Mouse (Mus musculus) kidney, embryonic 16.5 days (tissue): Measurements from ENCODE around the gene Agpat4. TPM values are rescaled to one million over a fixed set of nuclear protein-coding genes. Genes with fewer than 3 reads are reported as not detected.
"Not testable (repeated sequence)": the region's sequence is repeated elsewhere in the genome, so short reads cannot be mapped to it uniquely, and the experiment has no call there.

Source experiments
- ATAC-seq: fragments of 200-750 bp; cut with Nextera tagmentation; 2 replicates; pipeline ENCODE4 v1.8.0; 2017; ENCODE audit warnings: moderate TSS enrichment; ENCODE audit not compliant: low FRiP score, low TSS enrichment
- H3K27ac ChIP-seq: fragments of 300-500 bp; sonication (generic); 2 replicates; pipeline ENCODE4 v1.5.1; 2014; ENCODE audit warnings: low read length
- H3K27me3 ChIP-seq: fragments of 300-500 bp; sonication (generic); 2 replicates; pipeline ENCODE4 v1.6.1; 2014; ENCODE audit warnings: low read length, control low read depth, mixed read lengths; ENCODE audit not compliant: insufficient read depth
- H3K36me3 ChIP-seq: fragments of 300-500 bp; sonication (generic); 2 replicates; pipeline ENCODE4 v1.6.1; 2014; ENCODE audit warnings: low read length, control low read depth, mixed read lengths; ENCODE audit not compliant: insufficient read depth
- H3K4me1 ChIP-seq: fragments of 300-500 bp; sonication (generic); 2 replicates; pipeline ENCODE4 v1.6.1; 2014; ENCODE audit warnings: low read length, control low read depth, mixed read lengths; ENCODE audit not compliant: insufficient read depth
- H3K4me2 ChIP-seq: fragments of 300-500 bp; sonication (generic); replicated peaks from 2 replicates; pipeline ENCODE4 v1.6.1; 2014; ENCODE audit warnings: low read depth, low read length
- H3K4me3 ChIP-seq: fragments of 300-500 bp; sonication (generic); 2 replicates; pipeline ENCODE4 v1.5.1; 2014; ENCODE audit warnings: mild to moderate bottlenecking, low read length
- H3K9ac ChIP-seq: fragments of 300-500 bp; sonication (generic); replicated peaks from 2 replicates; pipeline ENCODE4 v1.6.1; 2014; ENCODE audit warnings: low read length
- H3K9me3 ChIP-seq: fragments of 300-500 bp; sonication (generic); 2 replicates; pipeline ENCODE4 v1.6.1; 2016; ENCODE audit warnings: low read length, control low read depth
- WGBS: fragments of 180-500 bp; shearing (Covaris S2); extraction: QIAGEN DNeasy Blood & Tissue Kit; methylation state at CpG from one replicate; pipeline ENCODE4 v1.1.7; 2014; 5-methylcytosine and 5-hydroxymethylcytosine counted together
- polyA plus RNA-seq: library from polyadenylated mRNA; unstranded; fragments of >200 nt; fragmentation: Nextera tagmentation; extraction: Ambion mirVana; gene quantifications from 2 replicates; pipeline ENCODE4 v1.2.1, GENCODE M21; 2015

The Agpat4 gene
- polyA plus RNA-seq, 1 experiment from 2014 or later, result 38.3 TPM

GRCm38 (mm10) chr17:12211890-12212289 is 93.4 kb downstream of the Agpat4 start:
- Histone ChIP-seq H3K27me3 (no peaks in the 10 kb centered on the region), H3K4me2 (no peak overlapping the region), H3K4me1 (peaks cover 15% of the 10 kb centered on the region), H3K9ac (no peak overlapping the region), H3K9me3 (no peaks in the 10 kb centered on the region), H3K27ac (no peak overlapping the region), H3K4me3 (no peak overlapping the region), H3K36me3 (peaks cover 38% of the 10 kb centered on the region)
- no peak for ATAC-seq
- 93% methylated on average over 11 of the region's 11 CpGs for WGBS

- WGBS, result 88% methylated on average over 6 of the region's 6 CpGs
Observed at GRCm38 (mm10) chr17:12212341-12212740, 93.8 kb downstream of the Agpat4 start.

GRCm38 (mm10) chr17:12213430-12213829 is 94.9 kb downstream of the Agpat4 start:
- H3K9ac ChIP-seq, result no peak overlapping the region
- no peaks in the 10 kb centered on the region for H3K27me3 ChIP-seq
- H3K4me2 ChIP-seq, result no peak overlapping the region
- no peaks in the 10 kb centered on the region for H3K4me1 ChIP-seq
- H3K4me3 ChIP-seq, result no peak overlapping the region
- H3K36me3 ChIP-seq, result peaks cover 52% of the 10 kb centered on the region
- 86% methylated on average over 8 of the region's 8 CpGs for WGBS
- no peak for ATAC-seq
- H3K27ac ChIP-seq, result no peak overlapping the region
- H3K9me3 ChIP-seq, result no peaks in the 10 kb centered on the region

More at GRCm38 (mm10) chr17:12212341-12212740, 93.8 kb downstream of the Agpat4 start:
- no peaks in the 10 kb centered on the region for H3K27me3 ChIP-seq
- peaks cover 42% of the 10 kb centered on the region for H3K36me3 ChIP-seq
- H3K4me1 ChIP-seq, result peaks cover 10% of the 10 kb centered on the region
- ATAC-seq, result no peak
- H3K4me2 ChIP-seq, result no peak overlapping the region
- H3K4me3 ChIP-seq, result no peak overlapping the region
- H3K9me3 ChIP-seq, result no peaks in the 10 kb centered on the region
- H3K27ac ChIP-seq, result no peak overlapping the region
- no peak overlapping the region for H3K9ac ChIP-seq

- no peak overlapping the region for H3K4me2 ChIP-seq
- no peak overlapping the region for H3K4me3 ChIP-seq
- H3K4me1 ChIP-seq, result no peaks in the 10 kb centered on the region
- 62% methylated on average over 6 of the region's 6 CpGs for WGBS
- peaks cover 66% of the 10 kb centered on the region for H3K36me3 ChIP-seq
- H3K27me3 ChIP-seq, result no peaks in the 10 kb centered on the region
- no peak overlapping the region for H3K9ac ChIP-seq
- H3K9me3 ChIP-seq, result no peaks in the 10 kb centered on the region
- ATAC-seq, result no peak
- H3K27ac ChIP-seq, result no peak overlapping the region
Observed at GRCm38 (mm10) chr17:12216224-12216623, 97.7 kb downstream of the Agpat4 start.

GRCm38 (mm10) chr17:12221926-12222325 is 103.4 kb downstream of the Agpat4 start:
- H3K4me2 ChIP-seq, result no peak overlapping the region
- H3K27ac ChIP-seq, result no peak overlapping the region
- no peaks in the 10 kb centered on the region for H3K27me3 ChIP-seq
- no peak for ATAC-seq
- no peaks in the 10 kb centered on the region for H3K9me3 ChIP-seq
- 56% methylated on average over 6 of the region's 6 CpGs for WGBS
- H3K4me1 ChIP-seq, result no peaks in the 10 kb centered on the region; the same call in 1 of the 2 replicates
- peaks cover 45% of the 10 kb centered on the region for H3K36me3 ChIP-seq
- no peak overlapping the region for H3K9ac ChIP-seq
- no peak overlapping the region for H3K4me3 ChIP-seq

GRCm38 (mm10) chr17:12223682-12224081 is 105.2 kb downstream of the Agpat4 start:
- peaks cover 41% of the 10 kb centered on the region for H3K36me3 ChIP-seq
- H3K4me1 ChIP-seq, result no peaks in the 10 kb centered on the region; the same call in 1 of the 2 replicates
- no peaks in the 10 kb centered on the region for H3K9me3 ChIP-seq
- peak; percentile 52 for ATAC-seq
- 0 out of 2 replicates have a peak overlapping the region, but pooled peaks have one; percentile 2 for H3K9ac ChIP-seq
- H3K4me2 ChIP-seq, result no peak overlapping the region
- H3K27ac ChIP-seq, result peak overlapping the region; percentile 35; the same call in 1 of the 2 replicates
- no peaks in the 10 kb centered on the region for H3K27me3 ChIP-seq
- H3K4me3 ChIP-seq, result no peak overlapping the region
- 46% methylated on average over 5 of the region's 5 CpGs for WGBS

GRCm38 (mm10) chr17:12224145-12224544 is 105.6 kb downstream of the Agpat4 start:
- peak; percentile 60 for ATAC-seq
- no peaks in the 10 kb centered on the region; the same call in 1 of the 2 replicates for H3K4me1 ChIP-seq
- H3K4me3 ChIP-seq, result no peak overlapping the region
- 56% methylated on average over 9 of the region's 9 CpGs for WGBS
- H3K9ac ChIP-seq, result no peak overlapping the region
- H3K27ac ChIP-seq, result no peak overlapping the region
- no peaks in the 10 kb centered on the region for H3K9me3 ChIP-seq
- peaks cover 41% of the 10 kb centered on the region for H3K36me3 ChIP-seq
- H3K27me3 ChIP-seq, result no peaks in the 10 kb centered on the region
- H3K4me2 ChIP-seq, result no peak overlapping the region

GRCm38 (mm10) chr17:12224551-12224950 is 106.0 kb downstream of the Agpat4 start:
- H3K27me3 ChIP-seq, H3K4me1 ChIP-seq, H3K9ac ChIP-seq, H3K27ac ChIP-seq, H3K9me3 ChIP-seq, ATAC-seq, H3K4me3 ChIP-seq, H3K4me2 ChIP-seq: not testable (repeated sequence)
- H3K36me3 ChIP-seq, result peaks cover 43% of the 10 kb centered on the region
- 86% methylated on average over 5 of the region's 7 CpGs for WGBS

GRCm38 (mm10) chr17:12225227-12225626 is 106.7 kb downstream of the Agpat4 start:
- 78% methylated on average over 1 of the region's 1 CpGs for WGBS
- no peak for ATAC-seq

GRCm38 (mm10) chr17:12226551-12226950 is 108.0 kb downstream of the Agpat4 start:
- 46% methylated on average over 12 of the region's 12 CpGs for WGBS
- H3K9ac ChIP-seq, result no peak overlapping the region
- H3K27ac ChIP-seq, result no peak overlapping the region
- H3K27me3 ChIP-seq, result no peaks in the 10 kb centered on the region
- no peaks in the 10 kb centered on the region; the same call in 1 of the 2 replicates for H3K4me1 ChIP-seq
- peak; percentile 12; the same call in 1 of the 2 replicates for ATAC-seq
- no peaks in the 10 kb centered on the region for H3K9me3 ChIP-seq
- peaks cover 47% of the 10 kb centered on the region for H3K36me3 ChIP-seq
- no peak overlapping the region for H3K4me3 ChIP-seq
- no peak overlapping the region for H3K4me2 ChIP-seq

More at GRCm38 (mm10) chr17:12225227-12225626, 106.7 kb downstream of the Agpat4 start:
- Histone ChIP-seq H3K4me2 (no peak overlapping the region), H3K27ac (no peak overlapping the region), H3K4me1 (no peaks in the 10 kb centered on the region; the same call in 1 of the 2 replicates), H3K9ac (no peak overlapping the region), H3K4me3 (no peak overlapping the region), H3K36me3 (peaks cover 44% of the 10 kb centered on the region), H3K9me3 (no peaks in the 10 kb centered on the region), H3K27me3 (no peaks in the 10 kb centered on the region)
